Mouse (Mus musculus) naive thymus-derived CD4-positive, alpha-beta T cell, adult 5 months (primary cell): ENCODE results near the gene Hist1h4i. TPM values are rescaled to one million over a fixed set of nuclear protein-coding genes. Genes with fewer than 3 reads are reported as not detected.

Experiments
- polyA plus RNA-seq: library from polyadenylated mRNA; unstranded; fragments of 100-300 nt; shearing (Covaris generic); gene quantifications from one replicate; pipeline ENCODE4 v1.2.1, GENCODE M21; 2017

Gene Hist1h4i
- polyA plus RNA-seq = 10.6 TPM

GRCm38 (mm10) chr13:22041142-22041536, at the start of gene Hist1h4i:
Hist1h4i (minus strand) TSS chr13:22041362.

GRCm38 (mm10) chr13:22084140-22084539, 43.0 kb upstream of the Hist1h4i start, which contains the start of gene Vmn1r188:
Vmn1r188 (plus strand) TSS chr13:22084440.

GRCm38 (mm10) chr13:22042568-22043502, 1.7 kb upstream of the Hist1h4i start, which contains the start of the genes Hist1h2ag and Hist1h2bj:
Hist1h2ag (minus strand) TSS chr13:22042944.
Hist1h2bj (plus strand) TSS chr13:22043214.

GRCm38 (mm10) chr13:22035267-22036148, 5.7 kb downstream of the Hist1h4i start, which contains the start of the genes Hist1h2ah and Hist1h2bk:
Hist1h2ah (minus strand) TSS chr13:22035568.
Hist1h2bk (plus strand) TSS chr13:22035870.

GRCm38 (mm10) chr13:22009642-22010041, 31.5 kb downstream of the Hist1h4i start, which contains the start of gene Prss16:
Prss16 (minus strand) TSS chr13:22009742.

Other genes starting within 250 kb of the Hist1h4i start
- 6.5 TPM for gene Hist1h2bq, start 231.2 kb downstream of the Hist1h4i start, polyA plus RNA-seq
- gene Hist1h2ao, start 230.9 kb downstream of the Hist1h4i start, polyA plus RNA-seq = 14.0 TPM
- gene Hist1h4m, start 229.6 kb downstream of the Hist1h4i start, polyA plus RNA-seq = 29.9 TPM
- gene Hist1h4n, start 209.2 kb downstream of the Hist1h4i start, polyA plus RNA-seq = 31.0 TPM
- gene Hist1h2ap, start 207.9 kb downstream of the Hist1h4i start, polyA plus RNA-seq = 68.0 TPM
- 6.1 TPM for gene Hist1h2br, start 207.6 kb downstream of the Hist1h4i start, polyA plus RNA-seq
- 0.66 TPM for gene Zfp184, start 96.3 kb downstream of the Hist1h4i start, polyA plus RNA-seq
- not detected for gene Pom121l2, start 60.2 kb downstream of the Hist1h4i start, polyA plus RNA-seq
- 0.34 TPM for gene Prss16, start 31.6 kb downstream of the Hist1h4i start, polyA plus RNA-seq
- not detected for gene Hist1h2ah, start 5.8 kb downstream of the Hist1h4i start, polyA plus RNA-seq
- not detected for gene Hist1h2bk, start 5.5 kb downstream of the Hist1h4i start, polyA plus RNA-seq
- not detected for gene Hist1h2ag, start 1.6 kb upstream of the Hist1h4i start, polyA plus RNA-seq
- gene Hist1h2bj, start 1.9 kb upstream of the Hist1h4i start, polyA plus RNA-seq = 2.5 TPM
- gene Vmn1r188, start 43.1 kb upstream of the Hist1h4i start, polyA plus RNA-seq = not detected
- not detected for gene Vmn1r189, start 64.5 kb upstream of the Hist1h4i start, polyA plus RNA-seq
- gene Vmn1r191, start 142.6 kb upstream of the Hist1h4i start, polyA plus RNA-seq = not detected
- not detected for gene Vmn1r192, start 149.8 kb upstream of the Hist1h4i start, polyA plus RNA-seq
- not detected for gene Vmn1r193, start 181.8 kb upstream of the Hist1h4i start, polyA plus RNA-seq
- not detected for gene Vmn1r194, start 202.9 kb upstream of the Hist1h4i start, polyA plus RNA-seq
- gene Vmn1r195, start 229.2 kb upstream of the Hist1h4i start, polyA plus RNA-seq = not detected
- gene Vmn1r196, start 248.6 kb upstream of the Hist1h4i start, polyA plus RNA-seq = not detected